Mouse (Mus musculus) thymus, postnatal 36 days (tissue): ENCODE results near the gene Map4.
A peak's percentile ranks its signal among the peaks of the same experiment; 100 is the strongest.
"Not testable (repeated sequence)": the region's sequence is repeated elsewhere in the genome, so short reads cannot be mapped to it uniquely, and the experiment has no call there.

ENCODE experiments used
- DNase-seq, 2 experiments: peaks; one replicate each; pipeline ENCODE4 v3.0.0; 2022; ENCODE audit warnings: mixed read lengths in 2 of 2

Gene Map4

DNA sequence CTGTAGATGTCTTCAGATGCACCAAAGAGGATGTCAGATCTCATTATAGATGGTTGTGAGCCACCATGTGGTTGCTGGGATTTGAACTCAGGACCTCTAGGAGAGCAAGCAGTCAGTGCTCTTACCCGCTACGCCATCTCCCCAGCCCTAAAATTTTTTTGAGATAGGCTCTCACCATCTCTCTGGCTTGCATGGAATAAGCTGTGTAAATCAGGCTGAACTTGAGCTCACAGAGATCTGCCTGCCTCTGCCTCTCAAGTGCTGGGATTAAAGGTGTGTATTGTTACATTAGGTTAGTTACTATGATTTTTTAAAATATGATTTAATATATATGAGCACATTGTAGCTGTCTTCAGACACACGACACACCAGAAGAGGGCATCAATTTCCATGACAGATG is 2.1 kb upstream of the Map4 start:
- no peak for DNase-seq

DNA sequence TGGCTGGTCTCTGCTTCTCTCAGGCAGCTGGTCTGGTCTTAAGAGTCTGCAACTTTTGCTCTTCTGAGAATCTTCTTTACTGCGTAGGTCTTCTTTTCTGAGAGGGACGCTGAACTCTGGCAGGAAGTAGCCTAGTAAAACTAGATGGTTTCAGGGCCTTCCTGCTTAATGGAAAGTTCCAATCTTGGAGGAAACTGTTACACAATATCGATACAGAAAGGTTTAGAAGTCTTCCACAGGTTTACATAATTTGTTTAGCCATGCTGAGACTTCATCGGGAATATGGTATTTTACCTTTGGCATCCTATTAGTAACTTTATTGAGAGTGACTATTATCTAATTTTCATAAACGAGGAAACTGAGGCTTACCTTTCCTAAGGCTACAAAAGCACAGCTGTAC is 1.2 kb upstream of the Map4 start:
- DNase-seq: no peak

GRCm38 (mm10) chr9:109930752-109931151 is 508 bp upstream of the Map4 start:
- DNase-seq: no peak

DNA sequence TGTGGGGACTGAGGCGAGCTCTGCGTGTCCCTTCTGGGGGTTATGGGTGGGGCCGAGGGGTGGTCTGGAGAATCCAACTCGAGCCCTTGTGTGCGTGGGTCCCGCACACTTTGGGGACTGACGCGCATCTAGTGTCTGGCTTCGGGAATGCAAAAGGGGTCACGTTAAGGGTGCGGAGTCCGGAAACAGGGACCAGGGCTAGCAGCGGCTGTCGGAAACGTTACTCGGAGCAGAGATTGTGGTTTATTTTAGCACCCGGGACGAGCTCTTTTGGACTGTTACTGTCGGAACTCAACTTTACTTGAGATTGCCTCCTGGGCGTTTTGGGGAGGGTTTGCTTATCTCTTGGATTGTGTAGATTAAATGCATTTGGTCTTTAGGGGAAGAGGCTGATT is 1.1 kb downstream of the Map4 start:
- DNase-seq: no peak

- DNase-seq: peak; percentile 6 to 7
Measured at GRCm38 (mm10) chr9:109932756-109933375, 1.6 kb downstream of the Map4 start.

- no peak for DNase-seq
Measured at GRCm38 (mm10) chr9:109939401-109939800, 8.1 kb downstream of the Map4 start.

GRCm38 (mm10) chr9:109942796-109943195 is 11.5 kb downstream of the Map4 start:
- no peak for DNase-seq

DNA sequence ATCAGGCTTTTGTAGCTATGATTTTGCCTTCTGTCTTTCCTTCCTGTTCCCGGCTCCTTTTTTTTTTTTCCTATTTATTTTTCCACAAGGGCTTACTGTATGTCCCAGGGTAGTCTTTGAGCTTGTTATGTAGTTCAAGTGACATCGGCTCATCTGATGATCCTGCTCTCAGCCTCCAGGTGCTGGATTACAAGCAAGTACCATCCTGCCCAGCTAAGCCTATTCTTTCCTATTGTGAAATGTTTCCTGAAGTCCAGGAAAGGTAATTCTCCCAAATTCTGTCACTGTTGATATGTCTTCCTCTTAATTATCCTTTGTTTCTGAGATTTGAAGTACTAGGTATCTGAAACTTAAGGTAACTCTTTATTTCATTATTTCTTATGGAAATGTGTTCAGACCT is 13.5 kb downstream of the Map4 start:
- DNase-seq: no peak

DNA sequence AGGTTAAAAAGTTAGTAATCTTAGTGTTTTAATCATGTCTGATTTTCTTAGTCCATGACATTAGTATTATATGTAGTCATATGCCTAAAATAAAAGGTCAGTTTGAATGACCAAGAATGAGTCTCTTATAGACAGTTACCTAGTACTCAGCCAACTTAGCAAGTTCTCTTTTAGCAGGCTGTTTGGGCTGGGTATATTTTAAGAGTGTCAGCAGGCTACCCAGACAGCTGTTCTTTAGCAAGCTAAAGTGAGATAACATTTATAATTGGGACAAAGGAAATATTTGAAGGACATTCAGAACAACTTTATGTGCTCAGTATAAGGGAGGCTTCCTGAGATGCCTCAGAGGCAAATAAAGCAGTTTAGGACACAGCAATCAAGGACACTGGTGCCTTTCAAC is 17.3 kb downstream of the Map4 start:
- DNase-seq: no peak

DNA sequence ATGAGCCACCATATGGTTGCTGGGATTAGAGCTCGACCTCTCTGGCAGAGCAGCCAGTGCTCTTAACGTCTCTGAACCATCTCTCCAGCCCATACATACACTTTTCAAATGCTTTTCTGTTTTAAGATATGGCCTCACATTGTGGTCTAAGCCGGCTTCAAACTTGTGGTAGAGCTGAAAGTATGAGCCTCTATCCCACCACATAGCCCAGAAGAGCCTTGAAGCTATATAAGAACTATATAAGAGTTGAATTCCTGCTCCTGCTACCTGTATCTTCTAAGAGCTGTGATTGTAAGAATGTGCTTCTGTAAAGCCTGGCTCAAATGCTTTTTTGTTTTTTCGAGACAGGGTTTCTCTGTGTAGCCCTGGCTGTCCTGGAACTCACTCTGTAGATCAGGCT is 18.5 kb downstream of the Map4 start:
- no peak for DNase-seq

GRCm38 (mm10) chr9:109953538-109953937 is 22.3 kb downstream of the Map4 start:
- no peak for DNase-seq

- DNase-seq: no peak
Measured at GRCm38 (mm10) chr9:109954631-109955030, 23.4 kb downstream of the Map4 start.

GRCm38 (mm10) chr9:109959456-109960150 is 28.3 kb downstream of the Map4 start:
- DNase-seq: no peak

DNA sequence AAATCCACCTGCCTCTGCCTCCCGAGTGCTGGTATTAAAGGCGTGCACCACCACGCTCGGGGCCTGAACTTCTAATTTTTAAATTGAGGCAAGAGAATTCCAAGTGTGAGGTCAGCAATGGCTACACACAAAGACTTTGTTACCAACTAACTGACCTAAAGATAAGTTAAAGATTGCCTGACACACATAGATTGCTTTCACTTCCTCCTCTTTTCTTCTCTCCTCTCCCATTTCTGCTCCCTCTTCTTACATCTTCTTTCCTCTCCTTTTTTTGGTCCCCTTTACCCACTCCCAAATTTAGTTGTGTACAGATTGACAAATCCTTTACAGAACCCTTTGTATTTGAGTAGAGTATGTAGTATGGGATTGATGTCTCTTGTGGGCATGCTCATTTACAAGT is 29.3 kb downstream of the Map4 start:
- no peak for DNase-seq

DNA sequence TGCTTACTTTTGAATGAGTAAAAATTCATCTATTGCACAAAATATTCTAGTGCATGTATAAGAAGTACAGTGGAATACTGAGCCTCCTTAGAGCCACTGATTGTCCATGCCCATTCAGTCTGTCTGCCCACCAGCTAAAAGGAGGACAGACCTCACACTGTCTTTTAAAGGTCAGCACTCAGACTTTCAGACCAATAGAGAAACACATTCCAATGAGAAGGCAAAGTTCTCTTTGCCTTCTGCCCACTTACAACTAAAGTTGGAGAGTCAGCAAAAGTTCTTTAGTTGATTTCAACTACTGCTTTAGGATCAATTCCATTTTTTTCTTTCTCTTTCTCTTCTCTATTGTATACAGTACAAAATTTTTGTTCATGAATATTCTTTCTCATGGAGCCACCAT is 33.5 kb downstream of the Map4 start:
- DNase-seq: no peak

DNA sequence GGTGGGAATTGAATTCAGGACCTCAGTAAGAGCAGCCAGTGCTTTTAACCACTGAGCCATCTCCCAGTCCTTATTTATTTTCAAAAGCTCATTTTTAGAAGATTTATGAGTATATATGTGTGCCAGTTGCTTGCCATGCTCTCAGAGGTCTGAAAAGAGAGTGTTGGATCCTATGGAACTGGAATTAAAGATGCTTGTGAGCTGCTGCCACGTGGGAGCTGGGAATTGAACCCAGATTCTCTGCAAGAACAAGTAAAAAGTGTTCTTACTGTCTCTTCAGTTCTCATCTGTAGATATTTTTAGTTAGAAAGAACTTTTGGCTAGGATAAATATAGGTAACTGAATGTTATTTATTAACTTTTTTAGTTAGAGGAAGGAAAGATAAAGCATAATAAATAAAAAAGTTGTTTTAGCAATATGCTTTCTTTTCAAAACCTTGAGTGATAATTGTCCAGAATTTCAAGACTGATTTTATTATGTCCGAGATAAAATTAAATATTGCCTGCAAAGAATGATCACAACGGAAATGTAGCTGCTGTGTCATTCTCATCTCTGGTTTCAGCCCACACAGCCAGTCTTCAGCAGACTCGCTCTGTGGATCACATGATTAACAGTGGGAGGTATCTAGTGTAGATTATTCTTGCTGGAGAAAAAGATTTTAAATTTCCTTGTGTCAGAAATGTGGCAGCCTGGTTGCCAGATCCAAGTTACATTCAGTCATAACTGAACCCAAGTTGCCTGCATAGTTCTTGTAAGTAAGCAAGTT is 37.3 kb downstream of the Map4 start:
- DNase-seq: no peak

DNA sequence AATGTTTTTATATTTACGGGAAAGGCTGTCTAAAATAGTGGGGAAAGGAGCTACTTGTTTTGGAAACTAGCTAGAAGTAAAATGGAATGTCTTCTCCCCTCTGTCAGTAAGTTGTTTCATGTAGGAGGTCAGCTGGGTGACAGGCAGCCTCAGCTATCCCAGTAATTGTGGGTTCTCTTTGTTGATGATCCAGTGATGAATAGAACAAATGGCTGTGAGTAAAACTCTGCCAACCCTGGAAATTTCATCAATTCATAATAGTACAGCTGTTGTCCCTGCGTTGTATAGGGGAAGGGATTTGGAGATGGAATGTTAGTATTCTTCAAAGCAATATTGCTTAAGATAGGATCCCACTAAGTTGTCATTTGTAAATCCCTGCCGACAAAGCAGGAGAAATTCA is 37.9 kb downstream of the Map4 start:
- no peak for DNase-seq

- DNase-seq: no peak
Measured at GRCm38 (mm10) chr9:109969792-109970336, 38.6 kb downstream of the Map4 start.

GRCm38 (mm10) chr9:109971711-109972110 is 40.5 kb downstream of the Map4 start:
- not testable (repeated sequence) for DNase-seq

DNA sequence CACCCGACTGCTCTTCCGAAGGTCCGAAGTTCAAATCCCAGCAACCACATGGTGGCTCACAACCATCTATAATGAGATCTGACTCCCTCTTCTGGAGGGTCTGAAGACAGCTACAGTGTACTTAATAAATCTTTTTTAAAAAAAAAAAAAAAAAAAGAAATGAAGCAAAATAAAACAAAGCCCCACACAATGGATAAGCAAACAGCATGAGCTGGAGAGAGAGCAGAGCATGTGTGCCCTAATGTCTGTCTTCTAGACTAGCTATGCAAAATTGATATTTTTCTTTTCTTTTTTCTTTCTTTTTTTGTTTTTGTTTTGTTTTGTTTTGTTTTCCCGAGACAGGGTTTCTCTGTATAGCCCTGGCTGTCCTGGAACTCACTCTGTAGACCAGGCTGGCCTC is 49.0 kb downstream of the Map4 start:
- not testable (repeated sequence) for DNase-seq

DNA sequence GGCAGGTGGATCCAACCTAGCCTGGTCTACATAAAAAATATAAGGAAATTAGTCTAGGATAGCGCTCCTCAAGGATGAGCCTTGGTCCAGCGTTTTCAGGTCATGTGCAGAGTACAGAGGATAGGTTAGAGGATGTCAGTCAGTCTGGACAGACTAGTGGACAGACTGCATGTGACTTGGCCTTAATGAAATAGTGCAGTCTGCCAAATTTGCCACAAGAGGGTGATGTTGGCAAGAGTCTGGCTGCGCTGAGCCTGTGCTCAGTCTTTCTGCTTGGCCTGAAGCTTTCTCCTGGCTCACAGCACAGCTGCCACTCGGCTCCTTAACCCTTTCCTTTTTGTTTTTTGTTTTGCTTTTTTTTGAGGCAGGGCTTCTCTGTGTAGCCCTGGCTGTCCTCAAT is 54.2 kb downstream of the Map4 start:
- DNase-seq: peak; percentile 56 to 58

- no peak for DNase-seq
Measured at GRCm38 (mm10) chr9:109989084-109989483, 57.8 kb downstream of the Map4 start.

- no peak for DNase-seq
Measured at GRCm38 (mm10) chr9:109997441-109997840, 66.2 kb downstream of the Map4 start.

DNA sequence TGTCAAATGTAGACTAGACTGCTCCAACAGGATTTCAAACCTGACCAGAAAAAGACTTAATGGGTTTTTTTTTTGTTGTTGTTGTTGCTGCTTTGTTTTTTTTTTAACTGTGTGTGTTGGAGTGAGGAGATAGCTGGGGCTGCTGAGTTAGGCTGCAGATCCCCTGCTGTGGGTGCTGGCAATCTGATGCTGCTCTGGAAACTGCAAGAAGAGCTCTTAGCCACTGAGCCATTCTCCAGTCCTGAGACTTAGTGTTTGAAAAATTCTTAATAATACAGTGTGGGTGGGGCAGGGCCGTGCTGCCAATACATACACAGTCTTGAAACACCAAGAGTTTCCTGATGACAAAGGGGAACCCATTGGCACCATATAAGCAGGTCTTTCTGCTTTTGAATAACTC is 70.7 kb downstream of the Map4 start:
- no peak for DNase-seq
